Mouse (Mus musculus) erythroblast, embryonic 14.5 days (primary cell): ENCODE measurements at regions not wholly inside any gene's neighbourhood (a gene's known extent, or its start where the extent isn't known, plus 50 kb on each side); places are given as distances from the start of the nearest gene placed in this dataset.

Experiments
- H3K27me3 ChIP-seq: 2 replicates; pipeline ENCODE4 v1.6.1; 2012; ENCODE audit warnings: inconsistent platforms; ENCODE audit not compliant: control insufficient read depth
- H3K36me3 ChIP-seq: 2 replicates; pipeline ENCODE4 v1.6.1; 2012; ENCODE audit warnings: mild to moderate bottlenecking, inconsistent platforms; ENCODE audit not compliant: control insufficient read depth
- H3K4me1 ChIP-seq: 2 replicates; pipeline ENCODE4 v1.6.1; 2012; ENCODE audit warnings: inconsistent platforms; ENCODE audit not compliant: control insufficient read depth
- H3K4me3 ChIP-seq: replicated peaks from 2 replicates; pipeline ENCODE3; 2012; ENCODE audit warnings: moderate library complexity, mild to moderate bottlenecking, inconsistent platforms
- H3K9me3 ChIP-seq: 2 replicates; pipeline ENCODE4 v1.6.1; 2012; ENCODE audit warnings: low read length, inconsistent platforms, mixed read lengths; ENCODE audit not compliant: control insufficient read depth
- GATA1 ChIP-seq: IDR thresholded peaks from 2 replicates; pipeline ENCODE4 v1.6.1; 2012; ENCODE audit warnings: low read length, inconsistent platforms, mixed read lengths
- TAL1 ChIP-seq: IDR thresholded peaks from 3 replicates; pipeline ENCODE4 v1.6.1; 2012; ENCODE audit warnings: low read length, inconsistent platforms, mixed read lengths

DNA sequence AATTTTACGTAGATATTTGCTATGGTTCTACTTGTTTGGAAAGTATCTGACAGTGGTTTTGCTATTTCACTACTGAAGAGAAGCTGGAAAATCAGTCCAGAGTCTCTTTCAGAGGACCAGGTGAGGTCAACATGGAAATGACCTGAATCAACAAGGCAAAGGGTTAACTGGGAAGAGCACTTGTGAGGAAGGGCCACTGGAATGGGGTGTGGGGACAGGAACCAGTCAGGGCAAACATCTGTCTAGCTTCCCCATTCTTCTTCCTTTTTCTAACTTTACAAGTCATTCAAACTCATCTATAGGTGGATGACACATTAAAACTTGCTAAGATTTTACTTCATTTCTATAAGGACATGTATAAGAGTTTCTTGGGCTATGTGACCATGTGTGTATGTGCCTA, 283.7 kb downstream of the Gm11146 start:
- no peak for TF ChIP-seq GATA1
- TF ChIP-seq TAL1 = no peak
- H3K9me3 ChIP-seq = no peaks in the 10 kb centered on the region

DNA sequence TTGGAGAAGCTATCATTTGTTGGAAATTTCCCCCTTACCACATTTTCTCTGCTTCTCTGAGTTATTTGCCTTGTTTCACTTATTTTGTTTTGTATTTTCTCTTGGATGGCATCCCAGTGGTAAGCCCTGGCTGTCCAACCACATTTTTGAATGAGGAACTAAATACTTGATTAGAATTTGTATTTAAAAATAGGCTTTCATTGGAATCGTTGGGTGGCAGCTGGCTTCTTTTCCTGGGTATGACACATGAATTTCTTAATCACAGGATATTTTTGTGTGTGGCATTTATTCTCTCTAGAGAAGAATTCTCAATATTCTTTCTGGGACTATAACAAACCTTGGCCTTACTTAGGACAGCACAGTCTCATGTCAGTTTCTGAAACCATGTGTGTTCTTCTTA, 286.5 kb downstream of the Gm11146 start:
- H3K4me3 ChIP-seq = no peak overlapping the region
- no peak for TF ChIP-seq GATA1
- TF ChIP-seq TAL1 = no peak
- H3K27me3 ChIP-seq = no peaks in the 10 kb centered on the region
- no peaks in the 10 kb centered on the region for H3K36me3 ChIP-seq
- H3K9me3 ChIP-seq = no peaks in the 10 kb centered on the region
- H3K4me1 ChIP-seq = no peaks in the 10 kb centered on the region

More for the DNA sequence above, 283.7 kb downstream of the Gm11146 start:
- Histone ChIP-seq H3K4me3 (no peak overlapping the region), H3K4me1 (no peaks in the 10 kb centered on the region), H3K27me3 (no peaks in the 10 kb centered on the region), H3K36me3 (no peaks in the 10 kb centered on the region)

DNA sequence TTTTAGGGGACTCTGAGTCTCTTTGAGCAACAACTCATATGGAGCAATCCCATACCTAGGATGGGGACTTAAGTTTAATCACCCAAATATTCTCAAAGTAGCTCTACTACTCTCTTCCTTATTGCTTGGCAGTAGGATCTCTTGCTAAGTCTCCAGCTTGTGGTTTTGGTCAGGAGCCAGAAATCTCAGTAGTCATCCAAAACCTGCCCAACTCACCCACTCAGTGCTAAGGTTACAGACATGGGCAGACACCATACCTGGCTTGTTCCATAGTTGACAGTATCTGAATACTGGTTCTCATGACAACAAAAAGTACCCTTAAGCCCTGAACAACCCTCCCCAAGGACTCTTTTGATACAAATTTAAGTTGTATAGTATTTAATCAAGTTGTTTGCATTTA, 288.7 kb downstream of the Gm11146 start:
- Histone ChIP-seq H3K4me3 (no peak overlapping the region), H3K36me3 (no peaks in the 10 kb centered on the region), H3K9me3 (no peaks in the 10 kb centered on the region), H3K27me3 (no peaks in the 10 kb centered on the region), H3K4me1 (no peaks in the 10 kb centered on the region)
- TF ChIP-seq TAL1 (no peak), GATA1 (no peak)

DNA sequence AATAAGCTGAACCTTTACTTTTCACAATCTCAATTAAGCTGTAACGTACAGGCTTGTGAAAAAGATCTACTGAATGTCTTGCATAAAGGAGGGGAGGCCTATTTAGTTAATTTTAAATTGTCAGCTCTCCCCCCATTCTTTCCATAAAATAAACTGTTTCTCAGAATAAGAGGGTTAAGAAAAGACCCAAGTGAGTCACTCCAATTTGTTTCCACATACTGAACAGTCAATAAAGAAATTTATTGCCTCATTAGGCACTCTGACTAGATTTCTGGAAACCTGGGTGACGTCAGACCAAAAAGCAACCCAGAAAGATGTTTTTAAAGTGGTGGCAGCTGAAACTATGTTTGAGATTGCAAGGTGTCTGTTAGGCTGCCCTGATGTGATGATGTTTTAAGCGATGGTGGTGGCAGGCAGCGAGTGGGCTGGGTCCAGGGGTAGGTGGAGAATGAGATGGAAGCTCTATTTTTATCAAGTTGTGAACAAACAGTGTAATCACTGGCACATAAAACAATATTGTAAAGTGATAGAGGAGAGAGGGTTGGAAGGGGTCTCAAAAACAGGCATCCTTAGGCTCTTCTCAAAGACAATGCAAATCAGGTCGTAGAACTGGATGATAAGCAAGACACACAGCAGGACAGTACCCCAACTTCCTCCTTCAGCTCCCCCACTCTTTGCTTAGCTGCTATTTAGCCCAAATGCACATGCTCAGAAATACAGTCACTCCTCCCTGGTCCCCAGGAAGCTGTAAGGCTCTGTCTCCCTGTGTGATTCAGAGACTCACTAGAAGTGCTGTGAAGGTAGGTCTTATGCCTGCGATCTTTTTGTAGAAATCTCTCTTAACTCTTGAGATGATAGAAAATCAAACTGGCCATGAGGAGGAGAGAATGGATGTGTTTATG, 288.0 kb downstream of the Usp25 start:
- Histone ChIP-seq H3K4me3 (no peak overlapping the region), H3K27me3 (no peaks in the 10 kb centered on the region), H3K4me1 (no peaks in the 10 kb centered on the region), H3K36me3 (no peaks in the 10 kb centered on the region), H3K9me3 (no peaks in the 10 kb centered on the region)
- TF ChIP-seq GATA1 (no peak), TAL1 (no peak)

DNA sequence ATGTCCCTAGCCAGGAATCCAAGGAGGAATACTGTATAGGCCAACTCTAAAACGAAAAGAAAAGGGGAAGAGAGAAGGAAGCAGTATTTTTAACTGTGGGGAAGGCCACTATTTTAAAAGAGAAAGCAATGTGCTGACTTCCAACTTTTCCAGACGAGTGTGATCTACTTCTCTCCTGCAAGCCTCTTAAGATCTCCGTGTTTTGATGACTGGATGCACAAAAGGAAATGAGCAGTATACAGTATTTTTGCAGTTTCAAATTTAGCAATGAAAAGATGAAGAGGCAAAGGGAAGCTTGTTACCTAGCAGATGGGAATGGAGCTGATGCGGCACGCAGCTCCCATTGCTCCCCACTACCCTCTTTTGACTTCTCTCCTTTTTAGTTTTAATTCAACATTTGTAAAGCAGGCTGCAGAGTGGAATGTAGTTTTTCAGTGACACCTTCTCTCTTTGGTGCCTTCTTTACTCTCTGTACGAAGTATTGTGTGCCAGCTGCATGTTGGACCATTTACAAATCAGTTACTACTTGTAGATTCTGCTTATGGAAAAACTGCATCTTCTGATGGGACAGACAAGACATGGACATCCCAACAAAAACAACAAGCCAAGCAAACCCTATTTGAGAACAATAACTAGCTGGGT, 287.2 kb downstream of the Usp25 start:
- H3K9me3 ChIP-seq = no peaks in the 10 kb centered on the region
- H3K27me3 ChIP-seq = no peaks in the 10 kb centered on the region
- no peaks in the 10 kb centered on the region for H3K4me1 ChIP-seq
- no peaks in the 10 kb centered on the region for H3K36me3 ChIP-seq
- no peak overlapping the region for H3K4me3 ChIP-seq
- no peak for TF ChIP-seq GATA1
- TF ChIP-seq TAL1 = no peak

DNA sequence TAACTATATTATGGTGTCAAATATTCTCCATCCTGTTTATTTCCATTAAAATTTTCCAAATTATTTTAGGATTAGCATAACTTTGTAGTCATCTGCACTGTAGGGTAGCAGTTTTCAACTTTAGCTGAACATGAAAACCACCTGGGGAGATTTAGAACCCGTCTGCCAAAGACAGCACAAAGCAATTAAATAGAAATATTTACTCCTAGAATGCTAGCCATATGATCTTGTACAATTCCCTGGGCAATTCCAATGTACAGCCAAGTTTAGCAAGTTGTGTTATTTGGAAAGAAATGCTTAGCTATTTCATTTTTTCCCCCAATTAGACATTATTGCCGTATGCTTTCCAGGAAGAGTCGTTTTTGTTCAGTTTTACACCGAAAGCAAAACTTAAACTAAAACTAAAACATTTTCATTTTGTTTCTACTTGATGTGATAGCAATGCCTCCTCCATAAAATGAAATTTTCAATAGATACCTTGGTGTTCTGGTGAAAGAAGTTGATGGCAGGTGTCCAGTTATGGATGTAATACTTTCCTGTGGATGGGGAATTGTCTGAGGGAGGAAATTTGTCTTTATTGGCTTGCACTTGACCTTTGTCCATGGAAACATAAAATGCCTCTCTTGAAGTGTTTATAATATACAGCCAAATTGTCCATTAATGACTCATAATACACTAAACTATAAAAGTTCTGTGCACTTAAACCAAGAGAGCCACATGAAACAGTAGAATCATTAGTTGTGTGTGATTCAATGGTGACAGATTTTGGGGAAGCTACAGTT, 282.3 kb downstream of the Usp25 start:
- no peak overlapping the region for H3K4me3 ChIP-seq
- no peaks in the 10 kb centered on the region for H3K9me3 ChIP-seq
- no peaks in the 10 kb centered on the region for H3K4me1 ChIP-seq
- no peaks in the 10 kb centered on the region for H3K27me3 ChIP-seq
- TF ChIP-seq TAL1 (no peak), GATA1 (no peak)
- H3K36me3 ChIP-seq = no peaks in the 10 kb centered on the region

DNA sequence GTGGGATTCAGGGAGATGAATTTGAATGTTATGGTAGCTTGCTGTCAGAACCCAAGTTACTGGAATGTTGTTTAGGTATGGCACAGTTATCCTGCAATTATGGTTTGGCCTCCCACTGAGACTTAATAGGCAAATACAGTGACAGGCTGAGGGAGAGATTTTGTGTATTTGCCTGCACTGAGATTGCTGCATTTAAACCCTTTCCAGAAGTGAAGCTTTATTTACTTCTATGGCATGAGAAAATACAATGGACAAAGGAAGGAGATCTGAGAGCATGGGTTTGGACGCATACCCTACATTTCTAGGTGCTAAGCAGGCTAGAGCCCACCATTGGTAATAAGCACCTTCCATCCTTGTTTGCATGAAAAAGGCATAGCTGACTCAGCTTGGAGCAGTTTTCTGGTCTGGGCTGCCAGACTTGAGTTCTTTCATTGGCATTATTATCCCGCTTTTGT, 278.8 kb downstream of the Usp25 start:
- Histone ChIP-seq H3K4me1 (no peaks in the 10 kb centered on the region), H3K4me3 (no peak overlapping the region), H3K27me3 (no peaks in the 10 kb centered on the region), H3K9me3 (no peaks in the 10 kb centered on the region), H3K36me3 (no peaks in the 10 kb centered on the region)
- TF ChIP-seq TAL1 (no peak), GATA1 (no peak)

DNA sequence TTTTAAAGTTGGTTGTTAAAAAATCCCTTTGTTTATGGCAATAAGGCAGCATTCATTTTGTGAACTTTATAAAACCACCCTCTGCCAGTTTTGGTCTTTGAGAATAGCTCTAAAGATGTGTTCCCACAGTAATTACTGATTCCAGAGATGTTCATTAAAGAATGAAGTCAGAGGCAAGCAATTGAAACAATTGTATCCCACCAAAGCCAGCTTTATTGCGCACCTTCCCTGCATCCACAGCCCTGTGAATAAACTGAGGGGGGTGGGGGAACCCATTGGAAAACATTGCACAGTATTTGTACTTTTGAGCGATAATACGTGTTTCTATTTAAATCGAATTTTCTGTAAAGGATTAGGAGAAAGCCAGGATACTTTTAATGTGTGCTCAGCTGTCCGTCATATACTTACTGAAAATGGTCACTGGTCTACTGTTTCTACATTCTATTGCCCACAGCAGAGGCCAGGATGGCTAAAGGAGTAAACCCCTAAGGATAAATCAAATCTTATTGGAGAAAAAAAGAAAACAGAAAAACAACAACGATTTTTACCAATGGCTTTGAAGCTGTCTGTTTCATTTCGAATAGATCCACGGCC, 278.3 kb downstream of the Usp25 start:
- TF ChIP-seq TAL1 (no peak), GATA1 (no peak)
- H3K9me3 ChIP-seq = no peaks in the 10 kb centered on the region
- H3K27me3 ChIP-seq = no peaks in the 10 kb centered on the region
- no peaks in the 10 kb centered on the region for H3K36me3 ChIP-seq
- H3K4me1 ChIP-seq = no peaks in the 10 kb centered on the region
- no peak overlapping the region for H3K4me3 ChIP-seq
